Mouse (Mus musculus) bone marrow macrophage, adult 2 months (primary cell): ENCODE results near the gene Gnptab.

Source experiments
- CTCF ChIP-seq: IDR thresholded peaks from 2 replicates; pipeline ENCODE4 v1.5.1; 2012; ENCODE audit warnings: low read depth, mild to moderate bottlenecking, low read length, moderate library complexity
- POLR2A ChIP-seq: IDR thresholded peaks from 2 replicates; pipeline ENCODE4 v1.6.1; 2012; ENCODE audit warnings: mild to moderate bottlenecking, low read depth, low read length, borderline replicate concordance

DNA sequence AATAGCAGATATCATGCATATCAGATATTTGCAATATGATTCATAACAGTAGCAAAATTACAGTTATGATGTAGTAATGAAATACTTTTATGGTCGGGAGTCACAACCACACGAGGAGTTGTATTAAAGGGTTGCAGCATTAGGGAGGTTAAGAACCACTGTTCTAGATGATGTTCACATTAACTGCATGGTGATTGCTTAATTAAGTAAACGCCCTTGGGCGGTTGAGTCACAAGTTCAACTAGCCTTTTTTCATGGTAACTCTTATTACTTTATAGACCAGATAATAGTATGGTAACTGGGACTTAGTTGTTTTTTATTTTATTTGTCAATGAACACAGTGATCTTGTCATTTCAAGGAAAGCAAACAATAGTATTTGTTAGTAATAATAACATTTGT, 24.1 kb downstream of the Gnptab start:
- TF ChIP-seq CTCF (no peak), POLR2A (no peak)
